Mouse (Mus musculus) lung, embryonic 14.5 days (tissue): ENCODE measurements around the gene Gm3404. TPM values are rescaled to one million over a fixed set of nuclear protein-coding genes. Genes with fewer than 3 reads are reported as not detected.
"Not testable (repeated sequence)": the region's sequence is repeated elsewhere in the genome, so short reads cannot be mapped to it uniquely, and the experiment has no call there.

ENCODE experiments used
- ATAC-seq: fragments of 200-750 bp; cut with Nextera tagmentation; 2 replicates; pipeline ENCODE4 v1.8.0; 2017; ENCODE audit warnings: mild to moderate bottlenecking, moderate TSS enrichment, moderate library complexity; ENCODE audit not compliant: insufficient read depth
- DNase-seq: peaks from one replicate; pipeline ENCODE4 v3.0.0-alpha.2; 2015
- H3K27ac ChIP-seq: fragments of 300-500 bp; sonication (generic); 2 replicates; pipeline ENCODE4 v1.5.1; 2014; ENCODE audit warnings: low read depth, mild to moderate bottlenecking, moderate library complexity
- H3K27me3 ChIP-seq: fragments of 300-500 bp; sonication (generic); 2 replicates; pipeline ENCODE4 v1.6.1; 2014; ENCODE audit warnings: low read length, control low read depth; ENCODE audit not compliant: insufficient read depth
- H3K36me3 ChIP-seq: fragments of 300-500 bp; sonication (generic); 2 replicates; pipeline ENCODE4 v1.6.1; 2014; ENCODE audit warnings: control low read depth; ENCODE audit not compliant: insufficient read depth
- H3K4me1 ChIP-seq: fragments of 300-500 bp; sonication (generic); 2 replicates; pipeline ENCODE4 v1.6.1; 2014; ENCODE audit warnings: antibody characterized with exemption, control low read depth; ENCODE audit not compliant: insufficient read depth
- H3K4me2 ChIP-seq: fragments of 300-500 bp; sonication (generic); 2 replicates; pipeline ENCODE4 v1.6.1; 2014; ENCODE audit warnings: mild to moderate bottlenecking
- H3K4me3 ChIP-seq: fragments of 300-500 bp; sonication (generic); 2 replicates; pipeline ENCODE4 v1.5.1; 2014; ENCODE audit warnings: low read depth, low read length
- H3K9ac ChIP-seq: fragments of 300-500 bp; sonication (generic); 2 replicates; pipeline ENCODE4 v1.6.1; 2014
- H3K9me3 ChIP-seq: fragments of 300-500 bp; sonication (generic); 2 replicates; pipeline ENCODE4 v1.6.1; 2016; ENCODE audit warnings: low read depth, low read length, control low read depth
- CTCF ChIP-seq: IDR thresholded peaks from 2 replicates; pipeline ENCODE4 v1.5.1; 2016; ENCODE audit warnings: antibody characterized with exemption, low read depth
- WGBS: fragments of 180-500 bp; shearing (Covaris S2); extraction: QIAGEN DNeasy Blood & Tissue Kit; methylation state at CpG from one replicate; pipeline ENCODE4 v1.1.7; 2014; 5-methylcytosine and 5-hydroxymethylcytosine counted together
- polyA plus RNA-seq: library from polyadenylated mRNA; unstranded; fragments of >200 nt; fragmentation: Nextera tagmentation; extraction: Ambion mirVana; gene quantifications from 2 replicates; pipeline ENCODE4 v1.2.1, GENCODE M21; 2014

The Gm3404 gene
- polyA plus RNA-seq, 1 experiment from 2014 or later = not detected

DNA sequence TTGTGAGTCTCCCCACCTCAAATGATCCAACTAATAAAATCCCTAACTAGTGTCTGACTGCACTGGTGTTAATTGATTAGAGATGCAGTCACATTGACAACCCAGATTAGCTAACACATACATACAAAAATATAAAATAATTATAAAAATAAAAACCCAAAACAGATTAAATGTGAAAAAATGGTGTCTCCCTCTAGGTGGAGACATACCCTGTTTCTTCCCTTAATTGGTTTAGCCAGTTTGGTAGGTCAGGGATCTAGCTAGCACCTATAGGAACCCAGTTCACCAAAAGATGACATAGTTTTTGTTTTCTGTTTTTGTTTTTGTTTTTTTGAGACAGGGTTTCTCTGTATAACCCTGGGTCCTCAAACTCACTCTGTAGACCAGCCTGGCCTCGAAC is 38.7 kb downstream of the Gm3404 start:
- Histone ChIP-seq H3K4me3 (no peak overlapping the region), H3K27ac (no peak overlapping the region), H3K27me3 (no peaks in the 10 kb centered on the region), H3K9ac (no peak overlapping the region), H3K4me1 (no peaks in the 10 kb centered on the region), H3K4me2 (no peak overlapping the region), H3K9me3 (no peaks in the 10 kb centered on the region), H3K36me3 (no peaks in the 10 kb centered on the region)
- no peak for TF ChIP-seq CTCF
- WGBS = 79% methylated on average over 1 of the region's 1 CpGs
- DNase-seq (no peak), ATAC-seq (no peak)

GRCm38 (mm10) chr5:146567054-146567453 is 41.5 kb downstream of the Gm3404 start:
- H3K9ac ChIP-seq = no peak overlapping the region
- ATAC-seq = no peak
- DNase-seq = peak; percentile 75
- no peak overlapping the region for H3K4me2 ChIP-seq
- H3K4me3 ChIP-seq = no peak overlapping the region
- H3K36me3 ChIP-seq = no peaks in the 10 kb centered on the region
- peak; percentile 51 for TF ChIP-seq CTCF
- H3K9me3 ChIP-seq = no peaks in the 10 kb centered on the region
- 54% methylated on average over 4 of the region's 4 CpGs for WGBS
- H3K27me3 ChIP-seq = no peaks in the 10 kb centered on the region
- no peak overlapping the region for H3K27ac ChIP-seq
- no peaks in the 10 kb centered on the region for H3K4me1 ChIP-seq

GRCm38 (mm10) chr5:146570179-146570578 is 44.6 kb downstream of the Gm3404 start:
- WGBS = 78% methylated on average over 6 of the region's 6 CpGs
- not testable (repeated sequence) for H3K36me3 ChIP-seq, H3K27me3 ChIP-seq, H3K9ac ChIP-seq, H3K27ac ChIP-seq, H3K4me2 ChIP-seq, DNase-seq, H3K4me1 ChIP-seq, H3K4me3 ChIP-seq, H3K9me3 ChIP-seq, ATAC-seq

DNA sequence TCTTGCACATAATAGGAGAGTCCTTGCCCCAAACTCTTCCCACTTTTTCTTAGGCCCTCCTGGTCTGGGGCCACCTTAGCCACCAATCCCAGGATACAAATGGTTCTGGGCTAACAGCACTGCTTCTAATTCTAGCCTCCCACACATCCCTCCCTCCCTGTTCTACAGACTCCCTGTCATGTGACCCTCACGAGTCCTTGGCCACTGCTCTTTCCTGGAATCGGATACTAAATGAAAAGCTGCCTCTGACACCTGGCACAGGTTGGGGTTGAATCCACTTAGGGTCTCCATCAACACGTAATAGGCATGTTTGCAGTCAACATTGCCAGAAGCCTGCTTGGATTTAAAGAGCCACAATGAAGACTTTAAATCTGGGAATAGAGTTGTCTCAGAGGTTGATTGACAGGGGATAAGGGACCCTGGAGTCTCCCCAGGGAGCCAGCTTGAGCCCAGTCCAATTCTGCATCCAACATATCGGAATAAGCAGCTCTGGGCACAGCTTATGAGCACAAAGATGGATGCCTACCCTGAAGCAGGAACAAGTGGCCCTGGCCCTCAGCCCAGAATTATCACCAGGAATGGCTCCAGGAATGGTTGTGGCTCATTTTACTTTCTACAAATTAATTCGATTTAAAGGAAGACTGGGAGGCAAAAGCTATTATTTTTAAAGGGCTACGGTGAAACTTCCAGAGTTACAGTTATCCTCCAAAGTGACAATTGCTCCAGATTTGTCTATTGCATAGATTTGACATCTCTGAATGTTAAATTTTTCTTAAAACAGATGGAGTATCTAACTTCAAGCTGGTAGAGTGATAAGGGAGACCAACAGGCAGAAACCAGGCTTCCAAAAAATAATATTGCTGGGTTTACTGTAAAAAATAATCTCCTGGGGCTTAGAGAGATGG is 46.5 kb downstream of the Gm3404 start:
- not testable (repeated sequence) for H3K9ac ChIP-seq, ATAC-seq, H3K4me2 ChIP-seq, H3K27ac ChIP-seq, H3K4me1 ChIP-seq, H3K27me3 ChIP-seq, H3K36me3 ChIP-seq, H3K4me3 ChIP-seq, H3K9me3 ChIP-seq, DNase-seq
- WGBS = 60% methylated on average over 6 of the region's 6 CpGs

DNA sequence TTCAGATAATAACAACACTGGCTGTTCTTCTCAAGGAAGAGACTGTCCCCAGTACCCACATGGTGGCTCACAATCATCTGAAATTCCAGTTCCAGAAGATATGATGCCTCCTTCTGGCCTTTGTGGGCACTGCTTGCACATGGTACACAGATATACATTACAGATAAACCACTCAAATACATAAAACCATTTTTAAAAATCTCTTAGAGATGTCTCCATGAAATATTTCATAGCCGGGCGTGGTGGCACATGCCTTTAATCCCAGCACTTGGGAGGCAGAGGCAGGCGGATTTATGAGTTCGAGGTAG is 47.1 kb downstream of the Gm3404 start:
- 85% methylated on average over 4 of the region's 4 CpGs for WGBS
- H3K9ac ChIP-seq = not testable (repeated sequence)

DNA sequence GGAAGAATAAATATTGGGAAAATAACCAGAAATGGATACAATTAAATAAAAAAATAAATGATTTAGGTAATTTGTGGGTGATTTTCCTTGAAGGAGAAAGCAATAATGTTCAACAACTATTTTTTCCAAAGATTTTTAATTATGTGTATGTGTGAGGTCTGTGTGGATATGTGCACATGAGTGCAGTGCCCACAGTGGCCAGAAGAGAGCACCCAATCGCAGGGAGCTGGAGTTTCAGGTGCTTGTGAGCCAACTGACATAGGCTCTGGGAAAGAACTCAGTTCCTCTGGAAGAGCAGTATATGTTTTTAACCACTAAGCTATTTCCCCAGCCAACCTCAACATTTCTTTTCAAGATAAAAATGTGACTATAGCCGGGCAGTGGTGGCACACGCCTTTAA is 51.1 kb downstream of the Gm3404 start:
- 87% methylated on average over 3 of the region's 3 CpGs for WGBS
- Histone ChIP-seq H3K4me2 (no peak overlapping the region), H3K36me3 (no peaks in the 10 kb centered on the region), H3K4me3 (no peak overlapping the region), H3K4me1 (no peaks in the 10 kb centered on the region), H3K9ac (no peak overlapping the region), H3K9me3 (no peaks in the 10 kb centered on the region), H3K27ac (no peak overlapping the region), H3K27me3 (no peaks in the 10 kb centered on the region)
- ATAC-seq (no peak), DNase-seq (no peak)
- TF ChIP-seq CTCF = no peak

More for the DNA sequence above, 47.1 kb downstream of the Gm3404 start:
- not testable (repeated sequence) for H3K27ac ChIP-seq, H3K4me2 ChIP-seq, ATAC-seq, H3K36me3 ChIP-seq, H3K4me3 ChIP-seq, H3K4me1 ChIP-seq, H3K9me3 ChIP-seq, DNase-seq, H3K27me3 ChIP-seq

Other genes starting within 250 kb of the Gm3404 start
- 0.57 and 0.84 TPM in 2 replicates for gene Wasf3, start 140.8 kb upstream of the Gm3404 start, polyA plus RNA-seq
- not detected in 2 replicates for gene Gm6408, start 43.8 kb upstream of the Gm3404 start, polyA plus RNA-seq
- gene Gm6370, start 34.4 kb upstream of the Gm3404 start, polyA plus RNA-seq = not detected in 2 replicates
- gene 4930449I24Rik, start 23.4 kb upstream of the Gm3404 start, polyA plus RNA-seq = not detected in 2 replicates
- not detected in 2 replicates for gene Gm3402, start 11.7 kb upstream of the Gm3404 start, polyA plus RNA-seq
- not detected in 2 replicates for gene Gm3409, start 11.8 kb downstream of the Gm3404 start, polyA plus RNA-seq
- gene Gm3415, start 30.3 kb downstream of the Gm3404 start, polyA plus RNA-seq = not detected in 2 replicates
- gene Gpr12, start 59.4 kb downstream of the Gm3404 start, polyA plus RNA-seq = not detected in 2 replicates